Mouse (Mus musculus) cerebellum, adult 2 months (tissue): ENCODE data around the gene Itga1.

Experiments used
- CTCF ChIP-seq: fragments of 200-500 bp; IDR thresholded peaks from 2 replicates; pipeline ENCODE4 v1.5.1; 2011; ENCODE audit warnings: low read depth, mild to moderate bottlenecking, control low read depth, low read length, moderate library complexity, borderline replicate concordance; ENCODE audit not compliant: insufficient read depth
- POLR2A ChIP-seq: fragments of 200-500 bp; IDR thresholded peaks from 2 replicates; pipeline ENCODE4 v1.6.1; 2011; ENCODE audit warnings: low read length, control low read depth, borderline replicate concordance; ENCODE audit not compliant: insufficient read depth

- TF ChIP-seq CTCF, result peak; percentile 99
- TF ChIP-seq POLR2A, result no peak
Observed at GRCm38 (mm10) chr13:114964233-114964632, 137.5 kb downstream of the Itga1 start.
